Mouse (Mus musculus) midbrain, embryonic 10.5 days (tissue): ENCODE results near the gene Krt33b. TPM values are rescaled to one million over a fixed set of nuclear protein-coding genes. Genes with fewer than 3 reads are reported as not detected.

Experiments
- DNase-seq: peaks from one replicate; pipeline ENCODE4 v3.0.0-alpha.2; 2017; ENCODE audit warnings: low spot score
- H3K27ac ChIP-seq: fragments of 300-500 bp; sonication (generic); replicated peaks from 2 replicates; pipeline ENCODE4 v1.5.1; 2016; ENCODE audit warnings: mild to moderate bottlenecking
- H3K27me3 ChIP-seq: fragments of 300-500 bp; sonication (generic); 2 replicates; pipeline ENCODE4 v1.6.1; 2016; ENCODE audit warnings: low read depth, mild to moderate bottlenecking; ENCODE audit not compliant: poor library complexity, severe bottlenecking
- H3K36me3 ChIP-seq: fragments of 300-500 bp; sonication (generic); 2 replicates; pipeline ENCODE4 v1.6.1; 2016; ENCODE audit warnings: mild to moderate bottlenecking, moderate library complexity
- H3K4me1 ChIP-seq: fragments of 300-500 bp; sonication (generic); 2 replicates; pipeline ENCODE4 v1.6.1; 2016
- H3K4me3 ChIP-seq: fragments of 300-500 bp; sonication (generic); 2 replicates; pipeline ENCODE4 v1.5.1; 2016; ENCODE audit warnings: mild to moderate bottlenecking, moderate library complexity
- H3K9me3 ChIP-seq: fragments of 300-500 bp; sonication (generic); replicated peaks from 2 replicates; pipeline ENCODE4 v1.6.1; 2016; ENCODE audit warnings: mild to moderate bottlenecking
- WGBS: fragments of 180-500 bp; shearing (Covaris S2); methylation state at CpG from one replicate; pipeline ENCODE4 v1.1.7; 2016; 5-methylcytosine and 5-hydroxymethylcytosine counted together
- polyA plus RNA-seq: library from polyadenylated mRNA; unstranded; fragments of >200 nt; fragmentation: Nextera tagmentation; extraction: Ambion mirVana; gene quantifications from 2 replicates; pipeline ENCODE4 v1.2.1, GENCODE M21; 2016

Gene Krt33b
- polyA plus RNA-seq, 1 experiment from 2014 or later = not detected

- Histone ChIP-seq H3K27me3 (no peaks in the 10 kb centered on the region), H3K36me3 (no peaks in the 10 kb centered on the region), H3K4me1 (no peaks in the 10 kb centered on the region), H3K9me3 (no peaks in the 10 kb centered on the region), H3K27ac (no peak within 1 kb of the TSS; the same call in 1 of the 2 replicates), H3K4me3 (no peak within 1 kb of the TSS)
- no peak for DNase-seq
- 88% methylated on average over 8 of the region's 8 CpGs for WGBS
These were observed 43.5 kb downstream of the Krt33b start, which contains the start of gene Krtap16-1 for GRCm38 (mm10) chr11:99986180-99986647. Gene Krtap16-1, minus strand, starts transcription at chr11:99986597.

- DNase-seq = no peak
- Histone ChIP-seq H3K27me3 (no peaks in the 10 kb centered on the region), H3K4me3 (no peak overlapping the region), H3K9me3 (no peaks in the 10 kb centered on the region), H3K36me3 (no peaks in the 10 kb centered on the region), H3K27ac (no peak overlapping the region; the same call in 1 of the 2 replicates), H3K4me1 (no peaks in the 10 kb centered on the region)
- WGBS = 87% methylated on average over 20 of the region's 20 CpGs
These were observed 44.2 kb downstream of the Krt33b start for GRCm38 (mm10) chr11:99985291-99986092.

- H3K4me3 ChIP-seq = no peak overlapping the region
- no peak overlapping the region for H3K27ac ChIP-seq
- H3K27me3 ChIP-seq = no peaks in the 10 kb centered on the region
- no peaks in the 10 kb centered on the region for H3K4me1 ChIP-seq
- H3K36me3 ChIP-seq = no peaks in the 10 kb centered on the region
- no peak for DNase-seq
- H3K9me3 ChIP-seq = no peaks in the 10 kb centered on the region
- 90% methylated on average over 1 of the region's 1 CpGs for WGBS
These were observed 46.2 kb downstream of the Krt33b start for GRCm38 (mm10) chr11:99983442-99983841.

GRCm38 (mm10) chr11:99982731-99983130 is 46.9 kb downstream of the Krt33b start:
- H3K4me1 ChIP-seq = no peaks in the 10 kb centered on the region
- no peaks in the 10 kb centered on the region for H3K27me3 ChIP-seq
- WGBS = 86% methylated on average over 9 of the region's 9 CpGs
- no peak overlapping the region for H3K4me3 ChIP-seq
- H3K9me3 ChIP-seq = no peaks in the 10 kb centered on the region
- H3K27ac ChIP-seq = no peak overlapping the region
- DNase-seq = no peak
- no peaks in the 10 kb centered on the region for H3K36me3 ChIP-seq

DNA sequence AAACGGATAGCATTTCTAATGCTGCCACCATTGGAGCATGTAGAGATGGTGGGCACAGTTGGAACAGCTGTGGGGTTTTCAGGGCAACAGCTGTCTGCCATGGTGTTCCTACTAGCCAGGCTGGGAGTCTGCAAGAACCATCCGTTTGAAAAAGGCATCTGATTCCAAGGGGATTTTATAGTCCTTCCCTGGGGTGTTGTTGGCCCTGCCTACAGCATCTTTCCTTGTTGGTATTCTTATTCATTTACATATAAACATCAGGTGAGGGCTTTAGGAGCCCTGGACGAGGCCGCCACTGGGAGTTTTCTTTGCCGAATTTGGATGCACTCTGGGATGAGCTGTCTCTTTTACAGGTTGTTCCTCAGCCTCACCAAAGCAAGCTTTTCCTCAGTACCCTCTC is 50.7 kb downstream of the Krt33b start, which contains the start of gene Krtap29-1:
Krtap29-1 (minus strand) TSS at position 101 of the 400 bp plus-strand sequence.
- WGBS = 77% methylated on average over 5 of the region's 5 CpGs
- Histone ChIP-seq H3K9me3 (peaks cover 3% of the 10 kb centered on the region; the same call in 1 of the 2 replicates), H3K36me3 (no peaks in the 10 kb centered on the region), H3K4me3 (no peak within 1 kb of the TSS), H3K27ac (no peak within 1 kb of the TSS), H3K4me1 (no peaks in the 10 kb centered on the region), H3K27me3 (no peaks in the 10 kb centered on the region)
- DNase-seq = no peak

Other genes starting within 250 kb of the Krt33b start
- gene Krtap4-8, start 249.2 kb downstream of the Krt33b start, polyA plus RNA-seq = not detected in 2 replicates
- gene Krtap4-9, start 244.7 kb downstream of the Krt33b start, polyA plus RNA-seq = not detected in 2 replicates
- not detected in 2 replicates for gene Gm11596, start 236.4 kb downstream of the Krt33b start, polyA plus RNA-seq
- gene Gm11569, start 230.9 kb downstream of the Krt33b start, polyA plus RNA-seq = not detected in 2 replicates
- not detected in 2 replicates for gene Gm11554, start 225.4 kb downstream of the Krt33b start, polyA plus RNA-seq
- not detected in 2 replicates for gene Krtap4-13, start 220.0 kb downstream of the Krt33b start, polyA plus RNA-seq
- not detected in 2 replicates for gene Gm11564, start 214.2 kb downstream of the Krt33b start, polyA plus RNA-seq
- gene 2300003K06Rik, start 191.8 kb downstream of the Krt33b start, polyA plus RNA-seq = not detected in 2 replicates
- gene Krtap4-16, start 178.3 kb downstream of the Krt33b start, polyA plus RNA-seq = not detected in 2 replicates
- not detected in 2 replicates for gene Gm11568, start 172.0 kb downstream of the Krt33b start, polyA plus RNA-seq
- gene Gm11559, start 165.4 kb downstream of the Krt33b start, polyA plus RNA-seq = not detected in 2 replicates
- gene Krtap9-1, start 156.5 kb downstream of the Krt33b start, polyA plus RNA-seq = not detected in 2 replicates
- gene Gm11567, start 150.7 kb downstream of the Krt33b start, polyA plus RNA-seq = not detected in 2 replicates
- gene Krtap31-1, start 121.9 kb downstream of the Krt33b start, polyA plus RNA-seq = not detected in 2 replicates
- gene Gm11565, start 115.1 kb downstream of the Krt33b start, polyA plus RNA-seq = not detected in 2 replicates
- gene Krtap31-2, start 93.6 kb downstream of the Krt33b start, polyA plus RNA-seq = not detected in 2 replicates
- not detected in 2 replicates for gene Krtap9-5, start 81.4 kb downstream of the Krt33b start, polyA plus RNA-seq
- not detected in 2 replicates for gene Krtap29-1, start 50.8 kb downstream of the Krt33b start, polyA plus RNA-seq
- not detected in 2 replicates for gene Krtap16-1, start 43.3 kb downstream of the Krt33b start, polyA plus RNA-seq
- not detected in 2 replicates for gene Krtap17-1, start 35.9 kb downstream of the Krt33b start, polyA plus RNA-seq
- gene Krt33a, start 13.7 kb downstream of the Krt33b start, polyA plus RNA-seq = not detected in 2 replicates
- gene Krt34, start 11.7 kb upstream of the Krt33b start, polyA plus RNA-seq = not detected in 2 replicates
- gene Krt31, start 20.7 kb upstream of the Krt33b start, polyA plus RNA-seq = not detected in 2 replicates
- not detected in 2 replicates for gene Krt32, start 58.4 kb upstream of the Krt33b start, polyA plus RNA-seq
- not detected in 2 replicates for gene Krt35, start 66.4 kb upstream of the Krt33b start, polyA plus RNA-seq
- not detected in 2 replicates for gene Krt36, start 75.8 kb upstream of the Krt33b start, polyA plus RNA-seq
- not detected in 2 replicates for gene Krt13, start 91.7 kb upstream of the Krt33b start, polyA plus RNA-seq
- gene Krt15, start 106.1 kb upstream of the Krt33b start, polyA plus RNA-seq = 0.74 and 1.8 TPM in 2 replicates
- 5.9 and 6.3 TPM in 2 replicates for gene Krt19, start 118.8 kb upstream of the Krt33b start, polyA plus RNA-seq
- gene Krt9, start 163.4 kb upstream of the Krt33b start, polyA plus RNA-seq = not detected in 2 replicates
- gene Krt14, start 177.7 kb upstream of the Krt33b start, polyA plus RNA-seq = 1.0 and 1.2 TPM in 2 replicates
- not detected in 2 replicates for gene Krt16, start 219.0 kb upstream of the Krt33b start, polyA plus RNA-seq
- 0.12 and 0.16 TPM in 2 replicates for gene Krt17, start 231.2 kb upstream of the Krt33b start, polyA plus RNA-seq
- gene Krt42, start 240.0 kb upstream of the Krt33b start, polyA plus RNA-seq = not detected in 2 replicates